Mouse (Mus musculus): ENCODE measurements around the gene Endod1. TPM values are rescaled to one million over a fixed set of nuclear protein-coding genes. Genes with fewer than 3 reads are reported as not detected.

Gene Endod1
- 10 to 100 TPM; 72.9 to 94.9 (median 82.4) TPM for total RNA-seq (2022)

GRCm38 (mm10) chr9:14381353-14382055, at the start of gene Endod1:
Gene Endod1 (minus strand): TSS chr9:14381507.
- no peak for DNase-seq (ENCODE audit: low spot score in 2 of 2)

DNA sequence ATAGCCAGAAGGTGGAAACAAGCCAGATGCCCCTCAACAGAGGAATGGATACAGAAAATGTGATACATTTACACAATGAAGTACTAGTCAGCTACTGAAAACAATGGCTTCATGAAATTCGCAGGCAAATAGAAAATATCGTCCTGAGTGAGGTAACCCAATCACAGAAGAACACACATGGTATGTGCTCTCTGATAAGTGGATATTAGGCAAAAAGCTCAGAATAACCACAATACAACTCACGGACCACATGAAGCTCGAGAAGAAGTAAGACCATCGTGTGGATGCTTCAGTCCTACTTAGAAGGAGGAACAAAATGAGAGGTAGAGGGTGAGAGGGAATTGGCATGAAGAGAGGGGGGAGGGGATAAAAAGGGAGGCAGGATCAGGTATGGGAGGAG, 27.8 kb upstream of the Endod1 start:
- DNase-seq (ENCODE audit: low spot score in 2 of 2), result no peak

GRCm38 (mm10) chr9:14408044-14408443, 26.7 kb upstream of the Endod1 start:
- DNase-seq (ENCODE audit: low spot score in 2 of 2), result no peak

GRCm38 (mm10) chr9:14406056-14406455, 24.7 kb upstream of the Endod1 start:
- no peak for DNase-seq (ENCODE audit: low spot score in 2 of 2)

DNA sequence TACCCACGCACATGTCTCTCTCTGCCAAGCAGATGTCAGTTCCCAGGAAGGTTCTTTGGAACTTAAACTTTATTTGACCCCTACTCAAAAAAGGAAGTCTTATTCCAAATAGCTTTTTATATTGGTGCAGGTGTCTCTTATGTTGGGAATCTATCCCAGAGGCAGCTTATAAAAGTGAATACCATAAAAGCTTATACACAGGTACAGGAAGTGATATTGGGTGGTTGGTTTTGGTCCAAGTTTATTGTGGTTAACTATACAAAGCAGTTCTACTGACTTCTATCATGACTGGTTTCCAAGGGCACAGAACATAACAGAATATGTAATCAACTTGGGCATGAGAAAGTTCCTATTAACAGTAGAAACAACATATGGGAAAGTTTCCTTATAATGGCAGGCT, 20.8 kb upstream of the Endod1 start:
- no peak for DNase-seq (ENCODE audit: low spot score in 2 of 2)

GRCm38 (mm10) chr9:14400392-14400791, 19.1 kb upstream of the Endod1 start:
- DNase-seq (ENCODE audit: low spot score in 2 of 2), result no peak

DNA sequence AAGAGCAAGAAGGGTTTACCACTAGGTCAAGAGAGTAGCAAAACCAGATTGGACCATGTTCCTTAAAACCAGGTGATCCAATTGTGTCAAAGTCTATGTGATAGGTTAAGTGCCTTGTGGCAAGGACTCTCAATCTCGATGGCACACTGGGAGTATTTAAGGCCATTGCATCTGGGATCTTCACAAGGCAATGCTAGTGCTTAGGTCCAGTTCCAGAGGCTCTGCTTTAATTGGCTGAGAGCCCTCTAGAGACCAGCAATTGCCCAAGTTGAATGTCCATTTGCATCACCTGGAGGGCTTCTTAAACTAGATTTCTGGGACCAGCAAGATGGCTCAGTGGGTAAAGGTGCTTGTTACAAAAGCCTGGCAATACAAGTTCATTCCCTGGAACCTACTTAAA, 17.6 kb upstream of the Endod1 start:
- no peak for DNase-seq (ENCODE audit: low spot score in 2 of 2)

DNA sequence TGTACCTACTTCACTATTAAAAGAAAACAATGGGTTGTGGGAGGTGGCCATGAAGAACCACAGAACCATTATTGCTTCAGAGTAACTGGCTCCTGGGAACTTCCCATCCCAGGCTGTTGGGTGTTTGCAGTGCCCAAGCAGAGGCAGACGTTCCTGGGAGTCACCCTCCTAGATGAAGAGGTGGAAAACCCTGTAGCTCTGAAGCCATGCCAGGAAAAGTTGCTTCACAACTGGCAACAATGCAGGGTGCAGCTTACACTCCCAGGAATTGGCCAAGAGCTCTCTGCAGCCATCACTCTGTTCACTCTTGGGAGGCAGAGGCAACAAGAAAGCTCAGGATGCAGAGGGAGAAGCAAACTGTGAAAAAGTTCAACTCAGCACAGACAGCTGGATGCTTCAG, 16.8 kb upstream of the Endod1 start:
- no peak for DNase-seq (ENCODE audit: low spot score in 2 of 2)

GRCm38 (mm10) chr9:14397449-14397819, 16.1 kb upstream of the Endod1 start:
- DNase-seq (ENCODE audit: low spot score in 2 of 2), result no peak

GRCm38 (mm10) chr9:14396819-14397448, 15.6 kb upstream of the Endod1 start:
- DNase-seq (ENCODE audit: low spot score in 2 of 2), result no peak

DNA sequence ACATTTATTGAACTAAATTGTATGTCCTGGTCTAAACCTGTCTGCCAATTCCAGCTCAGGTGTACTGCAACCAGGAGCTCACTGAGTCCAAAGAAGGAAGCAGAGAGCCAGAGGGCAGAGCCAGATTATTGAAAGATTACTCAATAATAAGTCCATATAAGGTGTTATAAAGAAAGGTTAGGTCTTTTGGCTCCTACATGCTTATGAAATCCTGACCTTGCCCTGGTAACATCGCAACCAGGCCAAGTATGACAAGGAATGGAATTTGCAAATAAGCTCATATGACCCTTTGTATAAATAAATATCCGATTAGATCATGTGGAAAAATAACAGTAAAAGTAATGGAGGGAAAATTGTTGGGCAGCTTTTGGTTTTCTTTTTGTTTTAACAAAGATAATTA, 14.8 kb upstream of the Endod1 start:
- no peak for DNase-seq (ENCODE audit: low spot score in 2 of 2)

DNA sequence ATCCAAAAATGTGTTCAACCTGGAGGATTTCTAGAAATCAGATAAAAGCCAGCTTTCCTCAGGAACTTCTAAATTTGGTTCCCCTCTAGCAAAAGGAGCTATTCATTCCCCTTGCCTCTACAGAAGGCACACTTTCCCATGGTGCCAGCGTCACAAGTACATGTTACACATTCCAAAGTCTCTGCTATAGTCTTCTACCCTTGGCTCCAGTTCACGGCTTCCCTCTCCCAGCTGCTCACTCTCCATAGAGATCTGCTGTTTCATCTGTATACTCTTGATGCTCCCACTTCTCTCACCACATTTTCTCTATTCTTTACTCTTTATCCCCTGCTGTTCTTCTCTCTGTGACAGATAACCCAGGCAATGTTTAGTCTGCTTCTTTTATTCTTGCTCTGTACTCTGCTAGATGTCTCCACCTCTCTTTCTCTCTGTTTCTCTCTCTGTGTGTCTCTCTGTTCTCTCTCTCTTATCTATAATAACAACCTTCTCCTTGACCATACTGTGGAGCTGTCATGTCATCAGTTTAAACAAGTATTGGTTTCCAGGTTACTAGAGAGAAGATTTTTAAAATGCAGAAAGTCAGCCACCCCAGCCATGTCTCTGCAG, 13.8 kb upstream of the Endod1 start:
- peak in 1 of 2 experiments; percentile 35 for DNase-seq (ENCODE audit: low spot score in 2 of 2)

DNA sequence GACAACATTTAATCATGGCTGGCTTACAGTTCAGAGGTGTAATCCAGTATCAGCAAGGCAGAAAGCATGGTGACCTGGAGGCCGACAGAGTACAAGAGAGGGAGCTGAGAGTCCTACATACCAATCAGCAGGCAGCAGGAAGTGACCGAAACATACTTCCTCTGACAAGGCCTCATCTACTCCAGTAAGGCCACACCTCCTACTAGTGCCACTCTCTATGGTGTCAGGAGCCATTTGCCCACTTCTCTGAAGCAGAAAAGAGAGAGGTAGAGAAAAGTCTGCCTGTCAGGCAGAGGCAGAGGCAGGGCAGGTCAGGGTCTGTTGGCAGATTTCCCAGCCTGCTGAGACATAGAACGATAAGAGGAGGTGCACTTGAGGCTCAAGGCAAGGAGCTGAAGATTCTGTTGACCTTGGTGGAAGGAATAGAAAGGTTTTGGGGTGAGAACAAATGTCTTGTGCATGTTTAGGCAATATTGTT, 10.6 kb upstream of the Endod1 start:
- no peak for DNase-seq (ENCODE audit: low spot score in 2 of 2)

DNA sequence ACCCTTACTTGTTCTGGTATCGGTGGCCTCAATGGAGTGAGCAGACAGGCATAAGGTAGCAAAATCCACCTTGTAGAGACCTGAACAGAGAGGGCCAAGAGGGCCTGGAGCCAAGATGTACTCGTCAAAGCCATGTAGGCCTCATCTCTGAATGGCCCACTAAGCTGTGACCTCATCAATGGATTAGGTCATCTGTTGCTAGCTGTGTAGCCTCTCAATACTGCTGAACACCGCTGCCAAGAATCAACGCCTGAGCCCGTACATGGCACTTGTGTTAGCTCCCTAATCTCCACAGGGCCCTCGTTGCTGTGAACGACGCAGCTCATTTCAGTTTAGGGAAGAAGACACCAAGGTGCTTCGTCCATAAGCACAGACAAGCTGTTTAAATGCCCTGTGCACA, 10.0 kb upstream of the Endod1 start:
- no peak for DNase-seq (ENCODE audit: low spot score in 2 of 2)

- DNase-seq (ENCODE audit: low spot score in 2 of 2), result no peak
These were observed 9.0 kb upstream of the Endod1 start for GRCm38 (mm10) chr9:14390278-14390677.

GRCm38 (mm10) chr9:14389050-14389621, 7.8 kb upstream of the Endod1 start:
- peak; percentile 46 to 71 for DNase-seq (ENCODE audit: low spot score in 2 of 2)

GRCm38 (mm10) chr9:14388001-14388400, 6.7 kb upstream of the Endod1 start:
- DNase-seq (ENCODE audit: low spot score in 2 of 2), result no peak

GRCm38 (mm10) chr9:14386831-14387230, 5.5 kb upstream of the Endod1 start:
- no peak for DNase-seq (ENCODE audit: low spot score in 2 of 2)

GRCm38 (mm10) chr9:14385665-14386064, 4.4 kb upstream of the Endod1 start:
- DNase-seq (ENCODE audit: low spot score in 2 of 2), result no peak

DNA sequence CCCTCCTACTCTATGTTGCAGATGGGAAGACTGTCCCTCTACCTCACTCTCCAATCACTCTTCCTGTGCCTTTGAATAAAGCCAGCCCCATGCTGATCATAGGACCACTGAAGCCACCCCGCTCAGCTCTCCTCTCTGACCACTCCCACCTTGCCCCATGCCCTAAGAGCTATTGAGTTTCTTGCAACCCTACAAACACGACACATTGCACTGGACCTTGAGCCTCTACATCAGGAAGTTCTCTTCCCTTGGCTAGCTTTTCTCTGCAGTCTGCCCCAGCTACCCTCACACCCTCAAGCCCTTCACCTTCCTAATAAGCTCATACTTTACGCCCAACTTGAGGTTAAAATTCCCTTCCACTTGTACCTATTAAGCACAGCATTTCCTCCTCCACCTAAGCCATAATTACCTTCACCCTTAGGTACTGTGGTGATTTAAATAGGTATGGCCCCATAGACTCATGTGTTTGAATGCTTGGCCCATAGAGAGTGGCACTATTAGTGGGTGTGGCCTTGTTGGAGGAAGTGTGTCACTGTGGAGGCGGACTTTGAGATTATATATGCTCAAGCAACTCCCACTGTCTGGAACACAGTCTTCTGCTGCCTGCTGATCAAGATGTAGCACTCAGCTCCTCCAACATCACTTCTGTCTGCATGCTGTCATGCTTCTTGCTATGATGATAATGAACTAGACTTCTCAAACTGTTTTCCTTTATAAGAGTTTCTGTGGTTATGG, 2.0 kb upstream of the Endod1 start:
- no peak for DNase-seq (ENCODE audit: low spot score in 2 of 2)

GRCm38 (mm10) chr9:14382256-14382791, 1.0 kb upstream of the Endod1 start:
- no peak for DNase-seq (ENCODE audit: low spot score in 2 of 2)
